Mouse (Mus musculus) embryonic facial prominence, embryonic 12.5 days (tissue): ENCODE measurements around the gene Ano8. TPM values are rescaled to one million over a fixed set of nuclear protein-coding genes. Genes with fewer than 3 reads are reported as not detected.

Source experiments
- polyA plus RNA-seq: library from polyadenylated mRNA; unstranded; fragments of >200 nt; fragmentation: Nextera tagmentation; extraction: Ambion mirVana; gene quantifications from 2 replicates; pipeline ENCODE4 v1.2.1, GENCODE M21; 2016

Ano8 gene
- polyA plus RNA-seq, 1 experiment from 2014 or later = 9.6 TPM

Other genes starting within 250 kb of the Ano8 start
- gene Myo9b, start 213.2 kb downstream of the Ano8 start, polyA plus RNA-seq = 32.8 and 34.0 TPM in 2 replicates
- gene Haus8, start 213.0 kb downstream of the Ano8 start, polyA plus RNA-seq = 54.6 and 60.4 TPM in 2 replicates
- gene Use1, start 119.1 kb downstream of the Ano8 start, polyA plus RNA-seq = 85.4 and 89.2 TPM in 2 replicates
- gene Ocel1, start 114.7 kb downstream of the Ano8 start, polyA plus RNA-seq = 5.4 and 5.6 TPM in 2 replicates
- gene Nr2f6, start 104.0 kb downstream of the Ano8 start, polyA plus RNA-seq = 71.0 and 72.7 TPM in 2 replicates
- 8.6 and 8.9 TPM in 2 replicates for gene Ushbp1, start 90.2 kb downstream of the Ano8 start, polyA plus RNA-seq
- gene Babam1, start 89.1 kb downstream of the Ano8 start, polyA plus RNA-seq = 99.6 and 103 TPM in 2 replicates
- gene Ankle1, start 80.0 kb downstream of the Ano8 start, polyA plus RNA-seq = 40.5 and 42.7 TPM in 2 replicates
- gene Abhd8, start 22.3 kb downstream of the Ano8 start, polyA plus RNA-seq = 89.4 and 92.7 TPM in 2 replicates
- gene Mrpl34, start 21.0 kb downstream of the Ano8 start, polyA plus RNA-seq = 169 TPM in 2 replicates
- gene Dda1, start 16.8 kb downstream of the Ano8 start, polyA plus RNA-seq = 108 and 117 TPM in 2 replicates
- 23.0 and 25.0 TPM in 2 replicates for gene Gtpbp3, start 2.1 kb upstream of the Ano8 start, polyA plus RNA-seq
- 62.2 and 64.4 TPM in 2 replicates for gene Plvap, start 25.8 kb upstream of the Ano8 start, polyA plus RNA-seq
- 0.48 and 0.49 TPM in 2 replicates for gene Ccdc194, start 39.7 kb upstream of the Ano8 start, polyA plus RNA-seq
- 11.2 and 12.8 TPM in 2 replicates for gene Bst2, start 51.5 kb upstream of the Ano8 start, polyA plus RNA-seq
- 69.0 and 72.6 TPM in 2 replicates for gene Mvb12a, start 57.0 kb upstream of the Ano8 start, polyA plus RNA-seq
- 0.23 and 1.1 TPM in 2 replicates for gene Tmem221, start 72.9 kb upstream of the Ano8 start, polyA plus RNA-seq
- gene Nxnl1, start 80.6 kb upstream of the Ano8 start, polyA plus RNA-seq = not detected in 2 replicates
- 48.4 and 48.6 TPM in 2 replicates for gene Slc27a1, start 82.9 kb upstream of the Ano8 start, polyA plus RNA-seq
- gene Pgls, start 106.2 kb upstream of the Ano8 start, polyA plus RNA-seq = 230 and 236 TPM in 2 replicates
- 4.5 and 6.2 TPM in 2 replicates for gene Fam129c, start 111.7 kb upstream of the Ano8 start, polyA plus RNA-seq
- 72.7 and 72.8 TPM in 2 replicates for gene Colgalt1, start 125.0 kb upstream of the Ano8 start, polyA plus RNA-seq
- 1.9 and 2.8 TPM in 2 replicates for gene Unc13a, start 185.8 kb upstream of the Ano8 start, polyA plus RNA-seq
- gene Jak3, start 190.3 kb upstream of the Ano8 start, polyA plus RNA-seq = 3.4 and 4.5 TPM in 2 replicates
- gene Insl3, start 203.3 kb upstream of the Ano8 start, polyA plus RNA-seq = 0.39 and 0.50 TPM in 2 replicates
- 0.64 and 0.67 TPM in 2 replicates for gene B3gnt3, start 215.8 kb upstream of the Ano8 start, polyA plus RNA-seq
- gene Fcho1, start 239.8 kb upstream of the Ano8 start, polyA plus RNA-seq = 7.4 and 8.3 TPM in 2 replicates